In genomic region chr15:77265318-77265717, GRCm38 (mm10) we compare ENCODE assay signal across 14 mouse cellular contexts. TPM values are rescaled to one million over a fixed set of nuclear protein-coding genes. Genes with fewer than 3 reads are reported as not detected.
A peak's percentile ranks its signal among the peaks of the same experiment; 100 is the strongest.
DNase-seq lines count a peak whose midpoint lies in the region; ATAC-seq and TF ChIP-seq lines count a peak whose summit lies in the region.
"Had no signal": no experiment of that assay in that cellular context is flagged by ENCODE, and none has a peak within 500 bp of the region (broad histone marks: within the 10 kb centered on the region; RNA-seq: fewer than 3 reads in every experiment).

No protein-coding gene starts in this region.

- H3K9ac ChIP-seq in heart, postnatal 0 days (replicated peaks; ENCODE audit: low read depth, low read length) = no peak overlapping the region
- no peak overlapping the region for H3K9ac ChIP-seq in neural tube, embryonic 15.5 days (replicated peaks)
- H3K9ac ChIP-seq: liver, embryonic 13.5 days; midbrain, embryonic 15.5 days had no signal

- intact Hi-C loops in heart, postnatal 10 days (cut with DNase I) = no loop called here

- no peak overlapping the region for H3K27ac ChIP-seq in heart, postnatal 0 days (ENCODE audit: low read depth)
- no peak overlapping the region for H3K27ac ChIP-seq in neural tube, embryonic 15.5 days (replicated peaks)
- H3K27ac ChIP-seq: liver, embryonic 13.5 days; midbrain, embryonic 15.5 days had no signal

- no peak for TF ChIP-seq EP300 in heart, postnatal 0 days (IDR thresholded peaks at IDR 0.05; ENCODE audit: low read depth)

- no peaks in the 10 kb centered on the region for H3K9me3 ChIP-seq in heart, postnatal 0 days (replicated peaks; ENCODE audit: control insufficient read depth, low read length)
- H3K9me3 ChIP-seq in neural tube, embryonic 15.5 days (replicated peaks) = no peaks in the 10 kb centered on the region
- H3K9me3 ChIP-seq: liver, embryonic 13.5 days; midbrain, embryonic 15.5 days had no signal

- WGBS in heart, postnatal 0 days = 19% methylated on average over 4 of the region's 4 CpGs
- WGBS in neural tube, embryonic 15.5 days = 33% methylated on average over 4 of the region's 4 CpGs

- ATAC-seq in heart, postnatal 0 days (ENCODE audit: insufficient read depth, low read depth) = peak; percentile 75
- no peak for ATAC-seq in neural tube, embryonic 15.5 days (ENCODE audit: low FRiP score)
- ATAC-seq: midbrain, embryonic 15.5 days had no signal

- no peak overlapping the region for H3K4me2 ChIP-seq in heart, postnatal 0 days (ENCODE audit: low read depth, low read length)
- no peak overlapping the region for H3K4me2 ChIP-seq in neural tube, embryonic 15.5 days
- H3K4me2 ChIP-seq: liver, embryonic 13.5 days; midbrain, embryonic 15.5 days had no signal

- H3K4me1 ChIP-seq in heart, postnatal 0 days (ENCODE audit: control insufficient read depth, insufficient read depth) = peaks cover 12% of the 10 kb centered on the region
- peaks cover 21% of the 10 kb centered on the region for H3K4me1 ChIP-seq in neural tube, embryonic 15.5 days

- H3K4me3 ChIP-seq in heart, postnatal 0 days (ENCODE audit: low read depth, low read length) = no peak overlapping the region
- H3K4me3 ChIP-seq in neural tube, embryonic 15.5 days (replicated peaks) = no peak overlapping the region
- H3K4me3 ChIP-seq: liver, embryonic 13.5 days; midbrain, embryonic 15.5 days had no signal

- H3K27me3 ChIP-seq in heart, postnatal 0 days (ENCODE audit: control insufficient read depth, insufficient read depth, low read length) = no peaks in the 10 kb centered on the region
- no peaks in the 10 kb centered on the region for H3K27me3 ChIP-seq in neural tube, embryonic 15.5 days (replicated peaks)
- H3K27me3 ChIP-seq: liver, embryonic 13.5 days; midbrain, embryonic 15.5 days had no signal

- DNase-seq in adrenal gland, adult 2 months = peak; percentile 10
- no peak for DNase-seq in adrenal gland, postnatal 4 days (ENCODE audit: low spot score in 2 of 2)
- DNase-seq in heart, postnatal 0 days (ENCODE audit: low spot score) = peak; percentile 33
- DNase-seq in heart, postnatal 10 days = no peak
- DNase-seq in neural tube, embryonic 10.5 days (ENCODE audit: extremely low spot score, low spot score) = peak; percentile 29
- DNase-seq in ovary, postnatal 36 days (ENCODE audit: low spot score) = no peak
- no peak for DNase-seq in gastrocnemius, postnatal 4 days (ENCODE audit: low spot score in 2 of 2)
- DNase-seq: adrenal gland, adult 8-10 months; cerebellum, postnatal 36 days; kidney, adult 2 months; liver, embryonic 13.5 days; thymus, postnatal 4 days had no signal

- TF ChIP-seq CTCF in heart, postnatal 0 days (IDR thresholded peaks at IDR 0.05; ENCODE audit: low read depth) = no peak

- H3K36me3 ChIP-seq in heart, postnatal 0 days (replicated peaks; ENCODE audit: control insufficient read depth, insufficient read depth, low read length) = no peaks in the 10 kb centered on the region
- no peaks in the 10 kb centered on the region for H3K36me3 ChIP-seq in neural tube, embryonic 15.5 days
- H3K36me3 ChIP-seq: liver, embryonic 13.5 days; midbrain, embryonic 15.5 days had no signal

RNA-seq across cellular contexts. Expression of gene Rbfox2, which starts 41.5 kb away (rescaled TPM):
- total RNA-seq in adrenal gland, adult 2 months (2021) = 10 to 100 TPM; 56.1 to 68.7 TPM
- polyA plus RNA-seq in adrenal gland, adult 2 months (2012; rRNA removed) = 53.8 and 74.8 TPM in 2 replicates
- 100 to 1,000 TPM; 102 to 104 TPM for total RNA-seq in adrenal gland, postnatal 4 days (2021)
- total RNA-seq in heart, postnatal 0 days (2014; rRNA removed; ENCODE audit: low replicate concordance) = 143 and 151 TPM in 2 replicates
- polyA plus RNA-seq in heart, postnatal 0 days (2015; fragmentation: Nextera tagmentation; extraction: Ambion mirVana) = 47.6 and 49.1 TPM in 2 replicates
- total RNA-seq in heart, postnatal 10 days (2021) = 100 to 1,000 TPM; 134 to 153 TPM
- 103 and 120 TPM in 2 replicates for polyA plus RNA-seq in neural tube, embryonic 15.5 days (2015; fragmentation: Nextera tagmentation; extraction: Ambion mirVana)
- 100 to 1,000 TPM; 289 to 339 TPM for total RNA-seq in gastrocnemius, postnatal 4 days (2021)

Comparison
In these comparisons a context has a peak if more than half of its experiments do, and no peak if none do; other contexts are left out.
1. DNase-seq: peak in adrenal gland, adult 2 months (single experiment), heart, postnatal 0 days (single experiment) and neural tube, embryonic 10.5 days (single experiment); none in adrenal gland, postnatal 4 days (0 of 2), heart, postnatal 10 days (0 of 2), ovary, postnatal 36 days (single experiment) and gastrocnemius, postnatal 4 days (0 of 2).